Mouse (Mus musculus): Measurements from ENCODE around the gene Wrap53.

DNA sequence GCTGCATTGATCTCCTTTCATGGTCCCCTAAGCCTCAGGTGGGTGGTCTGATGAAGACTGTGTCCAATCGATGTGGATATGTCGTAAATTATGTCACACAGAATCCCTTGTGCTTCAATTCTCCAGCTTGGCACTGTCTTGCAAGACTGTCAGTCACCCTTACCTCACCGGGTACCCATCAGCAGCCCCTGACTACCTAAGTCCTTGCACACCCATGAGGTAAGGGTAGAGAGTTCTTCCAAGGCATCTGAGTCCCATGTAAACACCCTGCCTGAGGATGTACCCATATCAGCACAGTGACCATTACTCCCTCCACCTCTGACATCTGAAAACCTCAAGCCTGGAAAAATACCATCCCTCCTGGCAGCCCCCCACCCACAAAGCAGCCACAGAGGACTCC, 24.3 kb upstream of the Wrap53 start:
- TF ChIP-seq CTCF (IDR thresholded peaks at IDR 0.05; ENCODE audit: insufficient read depth, low read depth, low read length) (no peak), POLR2A (IDR thresholded peaks at IDR 0.05; ENCODE audit: insufficient read depth, low read depth, low read length) (no peak)
